ENCODE assay signal across 21 mouse cellular contexts in genomic region chr9:91193954-91194353, GRCm38 (mm10).
DNase-seq lines count a peak whose midpoint lies in the region; ATAC-seq and TF ChIP-seq lines count a peak whose summit lies in the region.
"Had no signal": no experiment of that assay in that cellular context is flagged by ENCODE, and none has a peak within 500 bp of the region (broad histone marks: within the 10 kb centered on the region; RNA-seq: fewer than 3 reads in every experiment).

No protein-coding gene starts in this region.

- no peaks in the 10 kb centered on the region for H3K79me2 ChIP-seq in liver, adult 2 months (ENCODE audit: control insufficient read depth, insufficient read depth, low read length)

- H3K36me3 ChIP-seq in liver, adult 2 months (ENCODE audit: control insufficient read depth, insufficient read depth, low read length), result no peaks in the 10 kb centered on the region
- H3K36me3 ChIP-seq in liver, postnatal 0 days (replicated peaks; ENCODE audit: insufficient read depth, low read length), result no peaks in the 10 kb centered on the region
- no peaks in the 10 kb centered on the region for H3K36me3 ChIP-seq in liver, embryonic 12.5 days
- no peaks in the 10 kb centered on the region for H3K36me3 ChIP-seq in midbrain, embryonic 11.5 days (ENCODE audit: control insufficient read depth, insufficient read depth, low read length)
- H3K36me3 ChIP-seq in midbrain, embryonic 16.5 days (ENCODE audit: control insufficient read depth, insufficient read depth, low read length), result no peaks in the 10 kb centered on the region
- H3K36me3 ChIP-seq: G1E had no signal

- WGBS in liver, adult 2 months, result 25% methylated on average over 3 of the region's 3 CpGs
- 64% methylated on average over 3 of the region's 3 CpGs for WGBS in liver, postnatal 0 days (ENCODE audit: insufficient replicate concordance)
- WGBS in liver, embryonic 12.5 days (ENCODE audit: insufficient replicate concordance), result 62% methylated on average over 3 of the region's 3 CpGs
- 89% methylated on average over 3 of the region's 3 CpGs for WGBS in midbrain, embryonic 11.5 days
- 90% methylated on average over 3 of the region's 3 CpGs for WGBS in midbrain, embryonic 16.5 days

- H3K27me3 ChIP-seq in liver, adult 2 months (ENCODE audit: control insufficient read depth, insufficient read depth, low read length), result no peaks in the 10 kb centered on the region
- H3K27me3 ChIP-seq in liver, postnatal 0 days (ENCODE audit: insufficient read depth, low read length), result no peaks in the 10 kb centered on the region
- no peaks in the 10 kb centered on the region for H3K27me3 ChIP-seq in liver, embryonic 12.5 days (replicated peaks)
- H3K27me3 ChIP-seq in midbrain, embryonic 11.5 days (ENCODE audit: control insufficient read depth, insufficient read depth, low read length), result no peaks in the 10 kb centered on the region
- H3K27me3 ChIP-seq in midbrain, embryonic 16.5 days (ENCODE audit: control insufficient read depth, insufficient read depth, low read depth, low read length), result no peaks in the 10 kb centered on the region
- H3K27me3 ChIP-seq: CH12.LX, Patski had no signal

- no peak overlapping the region for H3K9ac ChIP-seq in liver, adult 2 months (ENCODE audit: low read depth, low read length)
- H3K9ac ChIP-seq in liver, postnatal 0 days (replicated peaks), result no peak overlapping the region
- H3K9ac ChIP-seq in liver, embryonic 12.5 days, result no peak overlapping the region
- no peak overlapping the region for H3K9ac ChIP-seq in midbrain, embryonic 11.5 days (ENCODE audit: low read length)
- no peak overlapping the region for H3K9ac ChIP-seq in midbrain, embryonic 16.5 days (ENCODE audit: low read depth, low read length)

- peaks cover 8% of the 10 kb centered on the region; the same call in 1 of the 2 replicates for H3K4me1 ChIP-seq in liver, adult 2 months (ENCODE audit: control insufficient read depth, insufficient read depth, low read length)
- no peaks in the 10 kb centered on the region for H3K4me1 ChIP-seq in liver, postnatal 0 days (ENCODE audit: insufficient read depth)
- no peaks in the 10 kb centered on the region for H3K4me1 ChIP-seq in liver, embryonic 12.5 days
- H3K4me1 ChIP-seq in midbrain, embryonic 11.5 days (ENCODE audit: control insufficient read depth, insufficient read depth, low read length), result no peaks in the 10 kb centered on the region
- no peaks in the 10 kb centered on the region for H3K4me1 ChIP-seq in midbrain, embryonic 16.5 days (ENCODE audit: control insufficient read depth, insufficient read depth, low read length)

- TF ChIP-seq EP300 in liver, postnatal 0 days (IDR thresholded peaks at IDR 0.05; ENCODE audit: low read depth), result no peak

- TF ChIP-seq CTCF in liver, adult 2 months (IDR thresholded peaks at IDR 0.05; ENCODE audit: low read depth, low read length), result no peak
- TF ChIP-seq CTCF in liver, postnatal 0 days (IDR thresholded peaks at IDR 0.05; ENCODE audit: low read depth), result no peak

- peak overlapping the region; percentile 91 for H3K27ac ChIP-seq in liver, adult 2 months (replicated peaks; ENCODE audit: insufficient read depth, low read depth, low read length)
- no peak overlapping the region; the same call in 1 of the 2 replicates for H3K27ac ChIP-seq in liver, postnatal 0 days (ENCODE audit: low read depth)
- no peak overlapping the region for H3K27ac ChIP-seq in liver, embryonic 12.5 days
- no peak overlapping the region for H3K27ac ChIP-seq in midbrain, embryonic 11.5 days (ENCODE audit: low read depth, low read length)
- no peak overlapping the region for H3K27ac ChIP-seq in midbrain, embryonic 16.5 days (ENCODE audit: low read length)

- peak; percentile 96 for DNase-seq in liver, adult 2 months (ENCODE audit: extremely low read depth, low read depth, low spot score)
- DNase-seq in liver, result no peak
- DNase-seq in liver, postnatal 0 days, result no peak
- DNase-seq in midbrain, embryonic 11.5 days (ENCODE audit: low spot score, missing footprints), result peak; percentile 31
- DNase-seq: adrenal gland, adult 2 months; adrenal gland, adult 8-10 months; adrenal gland, postnatal 10 days; adrenal gland, postnatal 14 days; adrenal gland, postnatal 25 days; adrenal gland, postnatal 36 days; B cell, adult 2 months; cerebellum, adult 11 months; cerebellum, adult 11-12 months; cerebellum, adult 18-20 months had no signal

- no peak for TF ChIP-seq POLR2A in liver, adult 2 months (IDR thresholded peaks at IDR 0.05; ENCODE audit: extremely low read depth, insufficient read depth, low read length)

- H3K4me2 ChIP-seq in liver, postnatal 0 days (ENCODE audit: low read depth, low read length), result no peak overlapping the region
- no peak overlapping the region for H3K4me2 ChIP-seq in liver, embryonic 12.5 days
- no peak overlapping the region for H3K4me2 ChIP-seq in midbrain, embryonic 11.5 days
- no peak overlapping the region for H3K4me2 ChIP-seq in midbrain, embryonic 16.5 days (ENCODE audit: low read length)

- peak; percentile 57 for ATAC-seq in liver, postnatal 0 days
- ATAC-seq in liver, embryonic 12.5 days, result no peak
- ATAC-seq in midbrain, embryonic 11.5 days (ENCODE audit: low FRiP score), result no peak
- ATAC-seq in midbrain, embryonic 16.5 days, result no peak
- ATAC-seq: activated CD4-positive, CD25-positive, alpha-beta regulatory T cell, adult 4 months; CD4-positive, CD25-positive, alpha-beta regulatory T cell, adult 4 months; Patski had no signal

- no peaks in the 10 kb centered on the region; the same call in 1 of the 2 replicates for H3K9me3 ChIP-seq in liver, postnatal 0 days (ENCODE audit: low read length)
- no peaks in the 10 kb centered on the region for H3K9me3 ChIP-seq in liver, embryonic 12.5 days (replicated peaks)
- no peaks in the 10 kb centered on the region for H3K9me3 ChIP-seq in midbrain, embryonic 11.5 days (ENCODE audit: control insufficient read depth, low read length)
- no peaks in the 10 kb centered on the region for H3K9me3 ChIP-seq in midbrain, embryonic 16.5 days (replicated peaks; ENCODE audit: control insufficient read depth, low read length, poor library complexity, severe bottlenecking)
- H3K9me3 ChIP-seq: G1E had no signal

- H3K4me3 ChIP-seq in liver, adult 2 months (ENCODE audit: insufficient read depth, low read depth, low read length), result no peak overlapping the region
- no peak overlapping the region for H3K4me3 ChIP-seq in liver, postnatal 0 days (ENCODE audit: low read depth, low read length)
- no peak overlapping the region for H3K4me3 ChIP-seq in liver, embryonic 12.5 days
- H3K4me3 ChIP-seq in midbrain, embryonic 11.5 days (ENCODE audit: low read depth, low read length), result no peak overlapping the region
- H3K4me3 ChIP-seq in midbrain, embryonic 16.5 days (ENCODE audit: low read depth, low read length), result no peak overlapping the region

Comparison
In these comparisons a context has a peak if more than half of its experiments do, and no peak if none do; other contexts are left out.
1. DNase-seq: peak in liver, adult 2 months (single experiment) and midbrain, embryonic 11.5 days (single experiment); none in liver (single experiment) and liver, postnatal 0 days (single experiment).